Mouse (Mus musculus): ENCODE measurements around the gene Mto1. TPM values are rescaled to one million over a fixed set of nuclear protein-coding genes. Genes with fewer than 3 reads are reported as not detected.
"Not testable (repeated sequence)": the region's sequence is repeated elsewhere in the genome, so short reads cannot be mapped to it uniquely, and the experiment has no call there.

The Mto1 gene
- polyA plus RNA-seq, 1 experiment from 2014 or later, result 23.6 TPM

GRCm38 (mm10) chr9:78477021-78477551 lies 29.1 kb downstream of the Mto1 start:
- peaks cover 17% of the 10 kb centered on the region for H3K4me1 ChIP-seq
- H3K9me3 ChIP-seq, result no peaks in the 10 kb centered on the region
- no peak overlapping the region for H3K4me2 ChIP-seq (replicated peaks)
- no peak overlapping the region for H3K4me3 ChIP-seq
- H3K27me3 ChIP-seq, result no peaks in the 10 kb centered on the region
- peak overlapping the region; percentile 23; the same call in 1 of the 2 replicates for H3K27ac ChIP-seq
- no peak overlapping the region for H3K9ac ChIP-seq
- peaks cover 71% of the 10 kb centered on the region for H3K36me3 ChIP-seq
- no peak for ATAC-seq (ENCODE audit: low FRiP score, low read depth)
- 5% methylated on average over 5 of the region's 5 CpGs for WGBS

- not testable (repeated sequence) for H3K27ac ChIP-seq; H3K9me3 ChIP-seq; H3K27me3 ChIP-seq; ATAC-seq (ENCODE audit: low FRiP score, low read depth)
- 59% methylated on average over 1 of the region's 1 CpGs for WGBS
- Histone ChIP-seq H3K9ac (0 out of 2 replicates have a peak overlapping the region, but pooled peaks have one; percentile 35), H3K4me2 (replicated peaks) (peak overlapping the region; percentile 34), H3K4me1 (peaks cover 26% of the 10 kb centered on the region), H3K36me3 (peaks cover 61% of the 10 kb centered on the region), H3K4me3 (peak overlapping the region; percentile 7)
Measured at GRCm38 (mm10) chr9:78478009-78478605, 30.1 kb downstream of the Mto1 start.

GRCm38 (mm10) chr9:78479308-78479707 lies 31.3 kb downstream of the Mto1 start:
- not testable (repeated sequence) for H3K9me3 ChIP-seq; ATAC-seq (ENCODE audit: low FRiP score, low read depth); H3K27ac ChIP-seq; H3K27me3 ChIP-seq
- 30% methylated on average over 8 of the region's 8 CpGs for WGBS
- peak overlapping the region; percentile 71 for H3K4me2 ChIP-seq (replicated peaks)
- peak overlapping the region; percentile 63 for H3K9ac ChIP-seq
- H3K4me3 ChIP-seq, result peak overlapping the region; percentile 97
- H3K36me3 ChIP-seq, result peaks cover 49% of the 10 kb centered on the region
- peaks cover 26% of the 10 kb centered on the region for H3K4me1 ChIP-seq

- peaks cover 26% of the 10 kb centered on the region for H3K4me1 ChIP-seq
- H3K27me3 ChIP-seq; H3K9me3 ChIP-seq; ATAC-seq (ENCODE audit: low FRiP score, low read depth): not testable (repeated sequence)
- peak overlapping the region; percentile 71 for H3K4me2 ChIP-seq (replicated peaks)
- peak overlapping the region; percentile 100 for H3K9ac ChIP-seq
- H3K36me3 ChIP-seq, result peaks cover 45% of the 10 kb centered on the region
- peak overlapping the region; percentile 97 for H3K4me3 ChIP-seq
- peak overlapping the region; percentile 99 for H3K27ac ChIP-seq
- under 1% methylated on average over 13 of the region's 13 CpGs for WGBS
Measured at GRCm38 (mm10) chr9:78480227-78480626, 32.2 kb downstream of the Mto1 start.

GRCm38 (mm10) chr9:78480706-78481358 lies 32.8 kb downstream of the Mto1 start:
- H3K36me3 ChIP-seq, result peaks cover 44% of the 10 kb centered on the region
- H3K4me2 ChIP-seq (replicated peaks), result peak overlapping the region; percentile 71
- ATAC-seq (ENCODE audit: low FRiP score, low read depth), result peak; percentile 7
- H3K27me3 ChIP-seq, result no peaks in the 10 kb centered on the region
- peak overlapping the region; percentile 100 for H3K9ac ChIP-seq
- no peaks in the 10 kb centered on the region for H3K9me3 ChIP-seq
- WGBS, result under 1% methylated on average over 46 of the region's 46 CpGs
- H3K27ac ChIP-seq, result peak overlapping the region; percentile 99
- H3K4me1 ChIP-seq, result peaks cover 26% of the 10 kb centered on the region
- peak overlapping the region; percentile 97 for H3K4me3 ChIP-seq

GRCm38 (mm10) chr9:78481423-78482331 lies 33.7 kb downstream of the Mto1 start:
- Histone ChIP-seq H3K4me1 (peaks cover 26% of the 10 kb centered on the region), H3K9me3 (no peaks in the 10 kb centered on the region), H3K27ac (peak overlapping the region; percentile 99), H3K4me3 (peak overlapping the region; percentile 97), H3K36me3 (peaks cover 36% of the 10 kb centered on the region), H3K9ac (peak overlapping the region; percentile 100), H3K27me3 (no peaks in the 10 kb centered on the region), H3K4me2 (replicated peaks) (peak overlapping the region; percentile 71)
- 2% methylated on average over 73 of the region's 77 CpGs for whole genome bisulfite sequencing
- ATAC-seq (ENCODE audit: low FRiP score, low read depth), result peak; percentile 99

- H3K9me3 ChIP-seq, result no peaks in the 10 kb centered on the region
- no peak for ATAC-seq (ENCODE audit: low FRiP score, low read depth)
- H3K4me1 ChIP-seq, result peaks cover 26% of the 10 kb centered on the region
- 9% methylated on average over 3 of the region's 3 CpGs for WGBS
- peak overlapping the region; percentile 62 for H3K4me2 ChIP-seq (replicated peaks)
- H3K27me3 ChIP-seq, result no peaks in the 10 kb centered on the region
- H3K36me3 ChIP-seq, result peaks cover 29% of the 10 kb centered on the region
- peak overlapping the region; percentile 85 for H3K9ac ChIP-seq
- H3K27ac ChIP-seq, result peak overlapping the region; percentile 99
- peak overlapping the region; percentile 97 for H3K4me3 ChIP-seq
Measured at GRCm38 (mm10) chr9:78482386-78482785, 34.4 kb downstream of the Mto1 start.

- Histone ChIP-seq H3K27ac (no peak overlapping the region), H3K4me1 (peaks cover 10% of the 10 kb centered on the region), H3K27me3 (no peaks in the 10 kb centered on the region), H3K9me3 (no peaks in the 10 kb centered on the region), H3K4me2 (replicated peaks) (no peak overlapping the region), H3K36me3 (peaks cover 9% of the 10 kb centered on the region), H3K4me3 (no peak overlapping the region), H3K9ac (no peak overlapping the region)
- ATAC-seq (ENCODE audit: low FRiP score, low read depth), result no peak
- WGBS, result 57% methylated on average over 3 of the region's 3 CpGs
Measured at GRCm38 (mm10) chr9:78484660-78485059, 36.7 kb downstream of the Mto1 start.

- not testable (repeated sequence) for H3K4me3 ChIP-seq; H3K9ac ChIP-seq; H3K27me3 ChIP-seq; H3K9me3 ChIP-seq; H3K4me2 ChIP-seq (replicated peaks); H3K27ac ChIP-seq; H3K4me1 ChIP-seq; H3K36me3 ChIP-seq; ATAC-seq (ENCODE audit: low FRiP score, low read depth)
- 92% methylated on average over 5 of the region's 5 CpGs for WGBS
Measured at GRCm38 (mm10) chr9:78488021-78488420, 40.0 kb downstream of the Mto1 start.

- H3K36me3 ChIP-seq, result no peaks in the 10 kb centered on the region
- WGBS, result 5% methylated on average over 15 of the region's 20 CpGs
- peak within 1 kb of the TSS; percentile 68 for H3K4me2 ChIP-seq (replicated peaks)
- H3K4me3 ChIP-seq, result peak within 1 kb of the TSS; percentile 42
- no peaks in the 10 kb centered on the region for H3K4me1 ChIP-seq
- H3K9me3 ChIP-seq, result no peaks in the 10 kb centered on the region
- peak within 1 kb of the TSS; percentile 67 for H3K9ac ChIP-seq
- H3K27ac ChIP-seq, result peak within 1 kb of the TSS; percentile 39; the same call in 1 of the 2 replicates
- no peaks in the 10 kb centered on the region for H3K27me3 ChIP-seq
- peak; percentile 79 for ATAC-seq (ENCODE audit: low FRiP score, low read depth)
Measured at GRCm38 (mm10) chr9:78488890-78489420, 40.9 kb downstream of the Mto1 start, which contains the start of gene Eef1a1. TSS of gene Eef1a1 (minus strand) at chr9:78489151.

GRCm38 (mm10) chr9:78491169-78491568 lies 43.2 kb downstream of the Mto1 start:
- no peak for ATAC-seq (ENCODE audit: low FRiP score, low read depth)
- Histone ChIP-seq H3K9ac (no peak overlapping the region), H3K27me3 (no peaks in the 10 kb centered on the region), H3K4me2 (replicated peaks) (no peak overlapping the region), H3K4me1 (no peaks in the 10 kb centered on the region), H3K4me3 (no peak overlapping the region), H3K9me3 (no peaks in the 10 kb centered on the region), H3K27ac (no peak overlapping the region), H3K36me3 (no peaks in the 10 kb centered on the region)
- 88% methylated on average over 3 of the region's 3 CpGs for WGBS
